Mouse (Mus musculus) CD4-positive helper T cell, adult 2 months (primary cell): ENCODE measurements at regions not wholly inside any gene's neighbourhood (a gene's known extent, or its start where the extent isn't known, plus 50 kb on each side); places are given as distances from the start of the nearest gene placed in this dataset.

Source experiments
- DNase-seq: peaks from one replicate; pipeline ENCODE4 v3.0.0-alpha.2; 2012; ENCODE audit warnings: low read depth, missing footprints, low spot score

GRCm38 (mm10) chr14:102013238-102013637, 283.5 kb downstream of the Lmo7 start:
- no peak for DNase-seq

GRCm38 (mm10) chr14:101997535-101997934, 267.8 kb downstream of the Lmo7 start:
- DNase-seq: no peak

GRCm38 (mm10) chr14:101984401-101984800, 254.6 kb downstream of the Lmo7 start:
- DNase-seq: no peak
